Mouse (Mus musculus) myocyte (in vitro differentiated cells): ENCODE data around the gene Bckdha. TPM values are rescaled to one million over a fixed set of nuclear protein-coding genes. Genes with fewer than 3 reads are reported as not detected.

ENCODE experiments used
- H3K27me3 ChIP-seq: one replicate; pipeline ENCODE4 v1.6.1; 2011; ENCODE audit not compliant: control insufficient read depth, insufficient read depth, insufficient read length
- H3K36me3 ChIP-seq: one replicate; pipeline ENCODE4 v1.6.1; 2011; ENCODE audit not compliant: control insufficient read depth, insufficient read depth
- H3K4me2 ChIP-seq: one replicate; pipeline ENCODE4 v1.6.1; 2011; ENCODE audit warnings: low read depth, control low read depth
- H3K4me3 ChIP-seq: one replicate; pipeline ENCODE4 v1.5.1; 2011; ENCODE audit warnings: mild to moderate bottlenecking, control low read depth, moderate library complexity
- H3K79me2 ChIP-seq: one replicate; pipeline ENCODE4 v1.6.1; 2011; ENCODE audit not compliant: control insufficient read depth, insufficient read depth
- H3ac ChIP-seq: one replicate; pipeline ENCODE4 v1.6.1; 2011; ENCODE audit not compliant: control insufficient read depth, insufficient read length
- CEBPB ChIP-seq: IDR thresholded peaks from 2 replicates; pipeline ENCODE4 v1.6.1; 2011; ENCODE audit warnings: mild to moderate bottlenecking, moderate library complexity; ENCODE audit not compliant: poor library complexity, insufficient read depth, severe bottlenecking
- E2F4 ChIP-seq: IDR thresholded peaks from one replicate; pipeline ENCODE4 v1.6.1; 2011; ENCODE audit warnings: mild to moderate bottlenecking, control low read depth, moderate library complexity; ENCODE audit not compliant: insufficient read depth
- MAX ChIP-seq: IDR thresholded peaks from one replicate; pipeline ENCODE4 v1.6.1; 2011; ENCODE audit warnings: low read depth, mild to moderate bottlenecking, control low read depth
- MYOD1 ChIP-seq, 3 experiments: IDR thresholded peaks; one replicate each; pipeline ENCODE4 v1.6.1; 2011; ENCODE audit warnings: control low read depth in 2 of 3, low read depth in 2 of 3, mild to moderate bottlenecking in 2 of 3, moderate library complexity in 1 of 3; ENCODE audit not compliant: insufficient read length in 2 of 3, control insufficient read depth in 1 of 3
- MYOG ChIP-seq, 3 experiments: IDR thresholded peaks; one replicate each; pipeline ENCODE4 v1.6.1; 2011; ENCODE audit warnings: control low read depth in 2 of 3, low read depth in 2 of 3, mild to moderate bottlenecking in 2 of 3; ENCODE audit not compliant: insufficient read length in 2 of 3, control insufficient read depth in 1 of 3, insufficient read depth in 1 of 3
- POLR2A ChIP-seq: IDR thresholded peaks from one replicate; pipeline ENCODE4 v1.6.1; 2011; ENCODE audit warnings: low read depth, mild to moderate bottlenecking, control low read depth, moderate library complexity; ENCODE audit not compliant: insufficient read length
- POLR2AphosphoS2 ChIP-seq: IDR thresholded peaks from one replicate; pipeline ENCODE4 v1.6.1; 2011; ENCODE audit warnings: low read depth, control low read depth; ENCODE audit not compliant: insufficient read length
- REST ChIP-seq: IDR thresholded peaks from one replicate; pipeline ENCODE4 v1.6.1; 2011; ENCODE audit warnings: mild to moderate bottlenecking, control low read depth, moderate library complexity; ENCODE audit not compliant: insufficient read depth, insufficient read length
- SRF ChIP-seq: IDR thresholded peaks from one replicate; pipeline ENCODE4 v1.6.1; 2011; ENCODE audit warnings: low read depth; ENCODE audit not compliant: control insufficient read depth, insufficient read length
- TCF12 ChIP-seq: IDR thresholded peaks from one replicate; pipeline ENCODE4 v1.6.1; 2011; ENCODE audit warnings: mild to moderate bottlenecking, control low read depth; ENCODE audit not compliant: poor library complexity, insufficient read depth, severe bottlenecking
- TCF3 ChIP-seq: IDR thresholded peaks from one replicate; pipeline ENCODE4 v1.6.1; 2011; ENCODE audit warnings: low read depth, control low read depth; ENCODE audit not compliant: insufficient read length
- USF1 ChIP-seq: IDR thresholded peaks from one replicate; pipeline ENCODE4 v1.6.1; 2011; ENCODE audit warnings: low read depth, mild to moderate bottlenecking, control low read depth, moderate library complexity
- polyA plus RNA-seq: library from polyadenylated mRNA; unstranded; fragments of >200 nt; fragmentation: generic; extraction: Trizol; gene quantifications from one replicate; pipeline ENCODE4 v1.2.1, GENCODE M21; 2012; ENCODE audit warnings: missing spikeins

The Bckdha gene
- polyA plus RNA-seq, 1 experiment: 54.9 TPM

GRCm38 (mm10) chr7:25681341-25682231 is 22.8 kb upstream of the Bckdha start:
- Histone ChIP-seq H3K27me3 (no peaks in the 10 kb centered on the region), H3K4me2 (peak overlapping the region; percentile 99), H3K4me3 (peak overlapping the region; percentile 39), H3K79me2 (peaks cover 5% of the 10 kb centered on the region), H3K36me3 (no peaks in the 10 kb centered on the region), H3ac (no peak overlapping the region)
- no peak for TF ChIP-seq MYOG (IDR thresholded peaks at IDR 0.05; ENCODE audit: control insufficient read depth in 1 of 3, insufficient read depth in 1 of 3, insufficient read length in 2 of 3, low read depth in 2 of 3)
- TF ChIP-seq POLR2AphosphoS2: no peak
- TF ChIP-seq CEBPB: no peak
- TF ChIP-seq TCF3: no peak
- no peak for TF ChIP-seq MYOD1 (IDR thresholded peaks at IDR 0.05; ENCODE audit: control insufficient read depth in 1 of 3, insufficient read length in 2 of 3, low read depth in 2 of 3)
- no peak for TF ChIP-seq POLR2A
- TF ChIP-seq REST: no peak
- no peak for TF ChIP-seq TCF12
- TF ChIP-seq MAX: no peak
- TF ChIP-seq USF1: no peak
- no peak for TF ChIP-seq E2F4
- no peak for TF ChIP-seq SRF

DNA sequence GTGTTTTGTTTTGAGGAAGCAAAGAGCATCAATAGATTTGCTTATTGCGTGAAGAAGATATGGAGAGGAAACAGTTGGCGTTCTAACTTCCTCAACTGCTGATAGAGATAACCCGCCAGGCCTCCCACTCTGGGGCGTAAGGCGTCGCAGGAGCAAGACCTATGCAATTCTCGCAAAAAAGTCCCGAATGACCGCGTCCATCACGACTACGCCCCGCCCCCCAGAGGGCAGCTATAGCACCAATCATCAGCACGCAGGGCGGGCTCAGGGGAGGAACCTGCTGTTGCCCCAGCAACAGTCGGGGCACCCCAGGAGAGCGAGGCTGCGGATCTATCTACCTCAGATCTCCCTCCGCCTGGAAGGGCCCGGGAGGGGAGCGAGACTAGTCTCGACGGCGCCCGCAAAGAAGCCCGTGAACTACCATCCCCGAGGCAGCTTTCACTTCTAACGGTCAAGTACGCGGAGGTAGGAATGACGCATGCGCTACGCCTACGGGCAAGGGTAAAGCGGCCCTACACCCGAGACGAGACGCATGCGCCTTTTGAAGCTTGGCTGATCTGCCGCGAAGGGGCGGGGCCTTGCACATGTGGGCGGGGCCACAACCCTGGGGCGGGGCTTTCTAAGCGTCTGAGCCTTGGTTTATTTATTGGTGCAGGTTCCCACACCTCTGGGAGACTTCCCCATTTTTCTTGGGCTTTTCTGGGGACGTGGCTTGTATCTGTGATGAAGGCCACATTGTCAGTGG is 21.9 kb upstream of the Bckdha start, which contains the start of gene B9d2:
Gene B9d2 (plus strand): TSS at position 267 of the 745 bp plus-strand sequence.
- H3ac ChIP-seq: no peak within 1 kb of the TSS
- H3K36me3 ChIP-seq: no peaks in the 10 kb centered on the region
- H3K79me2 ChIP-seq: peaks cover 5% of the 10 kb centered on the region
- H3K4me2 ChIP-seq: peak within 1 kb of the TSS; percentile 99
- peak within 1 kb of the TSS; percentile 39 for H3K4me3 ChIP-seq
- no peaks in the 10 kb centered on the region for H3K27me3 ChIP-seq
- TF ChIP-seq CEBPB: peak; percentile 66
- no peak for TF ChIP-seq USF1
- no peak for TF ChIP-seq E2F4
- TF ChIP-seq SRF: no peak
- TF ChIP-seq MAX: no peak
- peak; percentile 70 for TF ChIP-seq POLR2A
- TF ChIP-seq REST: no peak
- no peak for TF ChIP-seq MYOD1 (IDR thresholded peaks at IDR 0.05; ENCODE audit: control insufficient read depth in 1 of 3, insufficient read length in 2 of 3, low read depth in 2 of 3)
- TF ChIP-seq TCF3: no peak
- no peak for TF ChIP-seq MYOG (IDR thresholded peaks at IDR 0.05; ENCODE audit: control insufficient read depth in 1 of 3, insufficient read depth in 1 of 3, insufficient read length in 2 of 3, low read depth in 2 of 3)
- TF ChIP-seq POLR2AphosphoS2: peak; percentile 80
- TF ChIP-seq TCF12: no peak

DNA sequence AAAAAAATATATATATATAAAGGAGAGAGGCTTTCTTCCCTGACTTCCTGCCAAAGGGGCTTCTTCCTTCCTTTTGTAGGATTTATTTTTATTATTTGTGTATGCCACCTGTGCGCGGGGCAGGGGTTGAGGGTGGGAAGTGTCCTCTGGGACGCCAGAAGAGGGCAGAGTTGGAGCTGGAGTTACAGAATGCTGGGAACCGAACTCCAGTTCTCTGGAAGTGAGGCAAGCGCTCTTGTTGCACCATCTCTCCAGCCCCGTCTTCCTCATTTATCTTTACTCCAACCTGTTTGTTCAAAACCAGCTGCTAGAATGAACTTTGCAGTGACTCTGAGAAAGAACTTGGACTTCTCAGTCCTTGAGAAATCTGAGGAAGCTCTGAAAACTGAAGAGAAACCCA is 21.2 kb upstream of the Bckdha start:
- H3ac ChIP-seq: no peak overlapping the region
- TF ChIP-seq CEBPB (peak; percentile 24; the same call in 1 of the 2 replicates), REST (no peak)
- peak overlapping the region; percentile 39 for H3K4me3 ChIP-seq
- H3K36me3 ChIP-seq: no peaks in the 10 kb centered on the region
- peaks cover 5% of the 10 kb centered on the region for H3K79me2 ChIP-seq
- H3K27me3 ChIP-seq: no peaks in the 10 kb centered on the region
- peak overlapping the region; percentile 99 for H3K4me2 ChIP-seq

- Histone ChIP-seq H3K79me2 (peaks cover 5% of the 10 kb centered on the region), H3K4me3 (no peak overlapping the region), H3K36me3 (no peaks in the 10 kb centered on the region), H3ac (no peak overlapping the region), H3K4me2 (no peak overlapping the region), H3K27me3 (peaks cover 4% of the 10 kb centered on the region)
- TF ChIP-seq MAX (no peak), REST (no peak), SRF (no peak), POLR2A (no peak), E2F4 (no peak), TCF3 (no peak)
These were observed 18.2 kb upstream of the Bckdha start for GRCm38 (mm10) chr7:25677013-25677412.
